Mouse (Mus musculus): ENCODE results near the gene Eea1. TPM values are rescaled to one million over a fixed set of nuclear protein-coding genes. Genes with fewer than 3 reads are reported as not detected.

The Eea1 gene
- 24.3 TPM for polyA plus RNA-seq (2014; fragmentation: Illumina TruSeq; extraction: RNeasy Lipid Tissue Mini Kit (QIAGEN cat#74804); ENCODE audit: low read depth, low replicate concordance)

DNA sequence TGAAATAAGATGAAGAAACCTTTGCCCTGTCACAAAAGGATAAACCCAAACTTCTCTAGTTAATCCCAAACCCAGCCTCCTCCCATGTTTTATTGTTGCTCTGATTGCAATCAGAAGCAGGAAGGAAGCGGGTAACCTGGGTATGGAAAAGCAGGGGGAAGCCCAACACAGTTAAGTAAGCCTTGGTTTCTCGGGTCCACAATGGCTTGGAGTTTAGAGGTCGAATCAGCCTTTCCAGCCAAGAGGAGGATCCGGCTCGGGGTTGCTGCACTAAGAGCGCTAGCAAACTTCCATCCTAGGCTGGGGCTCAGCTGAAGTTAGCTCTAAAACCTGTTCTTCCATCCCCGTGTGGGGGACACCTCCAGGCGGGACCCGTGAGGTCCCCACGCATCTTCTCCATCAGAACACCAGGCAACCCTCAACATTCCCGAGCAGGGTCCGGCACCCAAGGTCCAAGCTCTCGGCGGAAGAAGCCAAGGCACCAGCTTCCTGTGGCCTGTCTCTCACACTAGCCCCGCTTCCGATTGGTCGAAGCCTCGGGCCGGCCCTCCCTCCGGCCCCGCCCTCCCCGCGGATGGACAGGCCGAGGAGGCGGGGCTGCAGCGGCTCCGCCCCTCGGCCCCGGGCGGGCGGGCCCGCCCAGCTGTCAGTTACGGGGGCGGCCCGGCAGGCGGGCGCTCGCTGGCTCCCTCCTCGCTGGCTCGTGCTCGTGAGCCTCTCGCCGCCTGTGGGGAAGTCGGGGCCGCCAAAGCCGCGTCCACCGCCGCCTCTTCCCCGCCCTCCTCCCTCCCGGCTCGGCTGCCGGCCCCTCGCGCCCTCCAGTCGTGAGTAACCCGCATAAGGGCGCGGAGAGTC, at the start of gene Eea1:
Gene Eea1 (plus strand): TSS at position 605 of the 855 bp plus-strand sequence.

Other genes starting within 250 kb of the Eea1 start
- gene Gm33543, start 97.7 kb upstream of the Eea1 start, polyA plus RNA-seq (2014; fragmentation: Illumina TruSeq; extraction: RNeasy Lipid Tissue Mini Kit (QIAGEN cat#74804); ENCODE audit: low read depth, low replicate concordance): not detected
- not detected for gene Gm5426, start 196.0 kb downstream of the Eea1 start, polyA plus RNA-seq (2014; fragmentation: Illumina TruSeq; extraction: RNeasy Lipid Tissue Mini Kit (QIAGEN cat#74804); ENCODE audit: low read depth, low replicate concordance)

All from testis, adult 10 weeks (tissue).